Mouse (Mus musculus) right cerebral cortex, postnatal 14 days (tissue): ENCODE results near the gene Sox3.

ENCODE experiments used
- DNase-seq: peaks from one replicate; pipeline ENCODE4 v3.0.0; 2022

Sox3 gene

DNA sequence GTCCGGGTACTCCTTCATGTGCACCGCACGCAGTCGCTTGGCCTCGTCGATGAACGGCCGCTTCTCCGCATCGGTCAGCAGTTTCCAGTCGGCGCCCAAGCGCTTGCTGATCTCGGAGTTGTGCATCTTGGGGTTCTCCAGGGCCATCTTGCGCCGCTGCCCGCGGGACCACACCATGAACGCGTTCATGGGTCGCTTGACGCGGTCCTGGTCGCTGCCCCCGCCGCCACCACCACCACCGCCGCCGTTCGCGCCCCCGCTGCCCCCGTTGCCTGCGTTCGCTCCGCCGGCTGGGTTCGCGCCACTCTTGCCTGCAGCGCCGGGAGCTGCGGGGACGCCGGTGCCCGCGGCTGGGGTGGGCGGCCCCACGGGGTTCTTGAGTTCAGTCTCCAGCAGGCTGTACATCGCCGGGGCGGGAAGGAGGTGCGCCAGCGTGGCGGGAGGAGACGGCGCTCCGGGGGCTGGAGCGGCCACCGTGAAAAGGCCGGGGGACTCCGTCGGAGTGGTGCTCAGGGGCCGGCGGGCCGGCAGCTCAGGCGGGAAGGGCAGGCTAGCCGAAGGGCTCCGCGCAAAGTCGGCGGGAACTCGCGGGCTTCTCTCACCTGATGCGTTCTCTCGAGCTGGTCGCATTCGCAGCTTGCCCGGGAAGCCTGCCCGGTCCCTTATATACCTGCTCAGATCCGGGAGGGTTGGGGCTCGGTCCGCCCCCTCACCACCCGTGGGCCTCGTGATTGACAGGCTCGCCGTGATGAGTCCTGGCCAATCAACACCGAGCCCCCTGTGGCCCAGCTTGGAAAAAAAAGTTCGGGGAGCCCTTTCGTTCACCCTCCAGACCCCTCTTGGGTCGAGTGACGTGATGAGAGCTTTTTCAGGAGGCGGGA is at the start of gene Sox3:
TSS of gene Sox3 (minus strand) at position 630 of the 881 bp plus-strand sequence.
- peak; percentile 16 for DNase-seq

DNA sequence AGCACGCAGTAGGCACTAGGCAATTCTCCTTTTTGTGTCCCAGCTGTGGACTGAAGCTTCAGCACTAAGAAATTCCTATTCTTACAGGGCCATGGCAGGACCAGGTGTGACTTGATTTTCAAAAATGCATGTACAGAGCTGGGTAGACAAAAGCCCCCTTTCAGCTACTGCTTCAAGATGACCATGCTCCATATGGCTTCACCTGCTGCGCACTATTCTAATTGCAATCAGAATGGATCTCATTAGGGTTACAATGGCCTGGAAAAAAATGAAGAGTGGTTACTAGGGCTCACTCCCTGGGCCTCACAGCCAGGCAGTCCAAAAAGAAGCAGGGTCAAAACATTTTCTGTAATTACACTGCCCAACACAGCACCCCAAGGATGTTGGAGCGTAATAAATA is 47.0 kb upstream of the Sox3 start:
- no peak for DNase-seq

DNA sequence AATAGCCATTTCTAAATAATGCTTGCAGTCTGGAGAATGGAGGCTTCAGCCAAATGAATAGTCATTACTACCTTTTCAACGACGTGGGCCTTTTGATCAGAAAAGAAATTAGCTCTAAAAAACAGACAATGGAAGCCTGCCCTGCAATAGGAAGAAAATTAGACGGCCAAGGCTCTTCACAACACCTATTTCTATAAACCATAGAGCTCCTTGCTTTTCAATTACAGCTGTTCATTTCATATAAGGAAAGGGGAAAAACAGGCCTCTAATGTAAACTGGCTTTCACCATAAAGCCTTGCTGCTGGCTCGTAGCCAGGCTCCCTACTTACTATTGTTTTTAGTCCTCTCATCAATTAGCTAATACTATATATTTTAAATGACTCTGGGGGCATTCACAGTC is 6.3 kb upstream of the Sox3 start:
- no peak for DNase-seq

- no peak for DNase-seq
These were observed 5.4 kb upstream of the Sox3 start for GRCm38 (mm10) chrX:60898641-60899040.

DNA sequence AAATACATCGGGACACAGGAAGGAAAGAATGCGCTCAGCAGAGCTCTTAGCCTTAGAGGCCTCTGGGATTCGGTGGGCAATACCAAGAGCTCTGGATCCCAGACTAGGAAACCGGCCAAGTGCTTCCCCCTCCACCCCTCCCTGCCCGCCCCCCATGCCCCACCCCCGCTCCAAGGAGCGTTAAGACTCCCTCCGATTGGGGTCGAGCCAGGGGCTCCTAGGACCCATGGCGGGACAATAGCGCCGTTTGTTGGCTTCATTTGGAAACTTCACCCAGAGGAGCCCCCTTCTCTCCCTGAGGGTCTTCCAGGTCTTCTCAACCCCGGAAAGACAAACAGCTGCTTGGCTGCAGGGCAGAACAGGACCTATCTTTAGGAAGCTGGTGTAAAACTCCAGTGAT is 3.1 kb upstream of the Sox3 start:
- DNase-seq = no peak

- DNase-seq = no peak
These were observed 2.2 kb upstream of the Sox3 start for GRCm38 (mm10) chrX:60895416-60895815.

DNA sequence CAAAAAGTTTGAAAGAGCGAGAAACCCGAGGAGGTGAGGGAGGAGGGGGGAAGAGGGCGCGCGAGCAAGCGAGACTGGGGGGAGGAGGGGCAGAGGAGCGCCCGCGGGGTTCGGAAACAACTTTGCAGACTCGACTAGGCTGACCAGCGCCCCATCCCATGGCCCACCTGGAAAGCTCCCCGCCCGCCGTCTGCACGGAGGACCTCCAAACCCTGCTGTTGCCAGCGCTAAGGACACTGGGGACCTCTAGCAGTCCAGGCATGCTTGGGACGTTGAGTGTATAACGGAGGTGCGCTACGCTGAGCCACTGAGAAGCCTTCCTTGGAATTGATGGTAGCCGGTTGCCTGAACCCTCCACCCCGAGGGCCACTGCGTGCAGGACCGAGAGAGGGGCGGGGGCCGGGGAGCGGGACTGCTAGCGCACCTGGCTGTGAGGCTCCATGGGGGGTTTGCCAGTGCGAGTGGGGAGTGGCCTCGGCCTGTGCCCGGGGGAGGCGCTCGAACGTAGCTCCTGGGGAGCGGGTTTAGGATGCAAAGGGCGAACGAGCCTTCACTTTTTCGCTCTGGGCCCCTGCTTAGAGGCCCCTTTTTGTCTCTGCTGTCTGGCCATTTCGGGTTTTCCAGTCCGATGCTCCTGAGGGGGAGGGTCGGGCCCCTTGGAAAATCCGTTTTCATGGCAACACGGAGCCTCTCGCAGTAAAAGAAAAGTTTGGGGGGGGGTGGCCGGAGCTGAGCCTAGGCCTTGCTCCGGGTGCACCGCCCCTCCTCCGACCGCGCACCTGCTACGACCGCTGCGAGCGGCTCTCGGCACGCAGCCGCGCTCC is 702 bp upstream of the Sox3 start:
- DNase-seq = no peak

- peak; percentile 37 for DNase-seq
These were observed 981 bp downstream of the Sox3 start for GRCm38 (mm10) chrX:60892098-60892800.

GRCm38 (mm10) chrX:60891329-60892095 is 1.7 kb downstream of the Sox3 start:
- DNase-seq = no peak

- DNase-seq = no peak
These were observed 2.6 kb downstream of the Sox3 start for GRCm38 (mm10) chrX:60890651-60891050.

DNA sequence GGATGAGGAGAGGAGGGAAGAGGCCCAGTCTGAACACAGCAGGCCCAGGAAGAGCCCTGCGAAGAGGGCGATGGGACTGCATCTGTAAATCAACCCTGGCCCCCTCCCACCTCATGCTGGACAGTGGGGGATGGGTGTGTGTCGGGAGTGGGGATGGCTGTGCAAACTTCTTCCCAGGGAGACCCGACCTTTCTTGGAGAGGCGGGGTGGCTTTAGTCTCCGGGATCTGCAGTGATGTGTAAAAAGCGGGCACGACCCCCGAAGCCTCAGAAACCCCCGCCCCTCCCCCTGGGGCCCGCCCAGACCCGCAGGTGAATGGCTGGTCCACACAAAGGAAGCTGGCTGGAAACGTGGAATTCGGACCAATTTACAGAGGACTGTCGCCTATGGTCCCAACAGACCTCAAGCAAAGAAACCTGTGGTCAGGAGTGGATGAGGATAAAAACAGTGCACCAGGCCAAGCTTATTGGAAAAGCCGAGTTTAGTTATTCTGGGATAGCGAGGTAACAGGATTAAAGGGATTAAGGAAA is 3.2 kb downstream of the Sox3 start:
- DNase-seq = no peak
